Mouse (Mus musculus) small intestine, adult 2 months (tissue): ENCODE results near the gene Arhgef3. TPM values are rescaled to one million over a fixed set of nuclear protein-coding genes. Genes with fewer than 3 reads are reported as not detected.

Experiments used
- H3K27ac ChIP-seq: fragments of 200-500 bp; 2 replicates; pipeline ENCODE4 v1.5.1; 2012; ENCODE audit warnings: low read depth, low read length, control low read depth, inconsistent platforms; ENCODE audit not compliant: insufficient read depth
- H3K27me3 ChIP-seq: fragments of 200-500 bp; 2 replicates; pipeline ENCODE4 v1.6.1; 2012; ENCODE audit warnings: mild to moderate bottlenecking, moderate library complexity, low read length, inconsistent platforms; ENCODE audit not compliant: control insufficient read depth, insufficient read depth
- H3K36me3 ChIP-seq: fragments of 200-500 bp; 2 replicates; pipeline ENCODE4 v1.6.1; 2012; ENCODE audit warnings: mild to moderate bottlenecking, low read length, control low read depth, inconsistent platforms; ENCODE audit not compliant: control insufficient read depth, insufficient read depth
- H3K4me1 ChIP-seq: fragments of 200-500 bp; 2 replicates; pipeline ENCODE4 v1.6.1; 2012; ENCODE audit warnings: low read length, inconsistent platforms, mixed read lengths; ENCODE audit not compliant: control insufficient read depth, insufficient read depth, insufficient read length
- H3K4me3 ChIP-seq: fragments of 200-500 bp; 2 replicates; pipeline ENCODE4 v1.5.1; 2012; ENCODE audit warnings: low read depth, mild to moderate bottlenecking, control low read depth, inconsistent platforms, low read length, moderate library complexity
- CTCF ChIP-seq: fragments of 200-500 bp; IDR thresholded peaks from 2 replicates; pipeline ENCODE4 v1.5.1; 2012; ENCODE audit warnings: low read depth, mild to moderate bottlenecking, control low read depth, inconsistent platforms, low read length, moderate library complexity, mixed read lengths; ENCODE audit not compliant: insufficient replicate concordance, insufficient read length; ENCODE audit errors: extremely low read depth
- POLR2A ChIP-seq: fragments of 200-500 bp; IDR thresholded peaks from 2 replicates; pipeline ENCODE4 v1.6.1; 2012; ENCODE audit warnings: low read depth, mild to moderate bottlenecking, control low read depth, inconsistent platforms, low read length, moderate library complexity
- WGBS: fragments of 180-500 bp; shearing (Covaris S2); methylation state at CpG from one replicate; pipeline ENCODE4 v1.1.7; 2018; 5-methylcytosine and 5-hydroxymethylcytosine counted together
- polyA plus RNA-seq: library from polyadenylated mRNA; depleted of rRNA; stranded (reverse); fragments of >200 nt; gene quantifications from 2 replicates; pipeline ENCODE4 v1.2.3, GENCODE M21; 2012

Gene Arhgef3
- polyA plus RNA-seq, 1 experiment: 7.0 TPM

DNA sequence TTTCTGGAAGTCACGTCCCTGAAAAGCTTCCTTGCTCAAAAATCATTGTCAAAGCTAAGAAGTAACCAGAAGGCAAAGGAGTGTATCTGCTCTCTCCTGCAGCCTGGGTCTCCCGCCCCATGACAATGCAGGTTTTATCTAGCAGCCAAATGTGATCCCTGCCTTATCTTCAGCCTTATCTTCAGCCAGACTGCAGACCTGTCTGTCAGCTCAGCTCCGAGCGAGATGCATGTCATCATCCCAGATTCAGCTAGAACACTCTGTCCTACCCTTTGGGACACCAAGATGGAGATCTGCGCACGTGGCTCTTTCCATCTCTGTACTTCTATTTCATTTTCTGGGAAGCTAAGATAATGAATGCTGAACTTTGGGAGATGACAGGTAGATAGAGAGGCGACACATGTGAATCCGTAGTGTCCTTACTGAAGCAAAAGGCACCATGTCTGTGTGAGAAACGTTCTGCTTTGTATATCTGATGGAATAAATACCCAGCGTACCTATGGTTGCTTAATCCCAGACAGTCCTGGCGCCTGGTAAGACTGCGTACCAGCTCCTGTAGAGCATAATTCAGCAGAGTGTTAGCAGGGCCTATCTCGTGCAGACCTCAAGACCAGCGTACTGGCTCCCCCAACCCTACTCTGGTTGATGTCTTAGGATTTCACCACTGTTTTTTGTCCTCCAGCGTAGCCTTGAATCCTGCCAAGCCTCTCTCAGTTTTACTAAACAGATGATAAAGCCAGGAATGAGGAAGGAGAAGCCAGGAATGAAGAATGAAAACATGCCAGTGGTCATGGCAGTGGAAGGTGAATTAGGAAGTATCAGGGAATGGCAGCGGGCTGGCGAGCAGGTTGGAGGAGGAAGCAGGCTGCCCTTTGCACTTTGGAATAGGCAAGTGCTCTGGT, 235.4 kb downstream of the Arhgef3 start:
- 63% methylated on average over 17 of the region's 17 CpGs for WGBS
- TF ChIP-seq POLR2A: no peak
- no peak for TF ChIP-seq CTCF

DNA sequence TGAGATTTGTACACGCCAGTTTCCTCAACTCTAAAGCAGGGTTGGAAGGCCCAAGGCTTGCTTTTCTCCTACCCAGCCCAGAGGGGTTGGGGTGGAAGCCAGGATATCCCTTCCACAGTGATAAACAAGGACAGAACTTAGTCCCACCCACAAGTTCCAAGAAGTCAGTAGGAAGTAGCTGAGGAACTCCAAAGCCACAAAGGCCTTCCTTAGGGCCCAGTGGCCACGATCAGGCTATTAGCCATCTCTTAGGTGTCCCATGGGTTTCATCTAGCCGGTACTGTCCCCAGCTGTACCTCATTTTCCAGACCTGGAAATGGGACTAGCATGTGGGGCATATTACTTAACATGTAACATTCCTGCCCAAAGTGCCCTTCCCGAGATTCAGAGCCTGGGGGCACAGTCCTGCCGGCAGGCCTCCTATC, 236.4 kb downstream of the Arhgef3 start:
- TF ChIP-seq POLR2A (no peak), CTCF (no peak)
- 53% methylated on average over 5 of the region's 5 CpGs for WGBS
- Histone ChIP-seq H3K4me1 (peaks cover 16% of the 10 kb centered on the region; the same call in 1 of the 2 replicates), H3K4me3 (no peak overlapping the region), H3K27me3 (no peaks in the 10 kb centered on the region), H3K27ac (peak overlapping the region; percentile 94), H3K36me3 (no peaks in the 10 kb centered on the region)

More for the DNA sequence above, 235.4 kb downstream of the Arhgef3 start:
- Histone ChIP-seq H3K36me3 (no peaks in the 10 kb centered on the region), H3K4me1 (peaks cover 16% of the 10 kb centered on the region; the same call in 1 of the 2 replicates), H3K27me3 (no peaks in the 10 kb centered on the region), H3K4me3 (no peak overlapping the region), H3K27ac (peak overlapping the region; percentile 94)

DNA sequence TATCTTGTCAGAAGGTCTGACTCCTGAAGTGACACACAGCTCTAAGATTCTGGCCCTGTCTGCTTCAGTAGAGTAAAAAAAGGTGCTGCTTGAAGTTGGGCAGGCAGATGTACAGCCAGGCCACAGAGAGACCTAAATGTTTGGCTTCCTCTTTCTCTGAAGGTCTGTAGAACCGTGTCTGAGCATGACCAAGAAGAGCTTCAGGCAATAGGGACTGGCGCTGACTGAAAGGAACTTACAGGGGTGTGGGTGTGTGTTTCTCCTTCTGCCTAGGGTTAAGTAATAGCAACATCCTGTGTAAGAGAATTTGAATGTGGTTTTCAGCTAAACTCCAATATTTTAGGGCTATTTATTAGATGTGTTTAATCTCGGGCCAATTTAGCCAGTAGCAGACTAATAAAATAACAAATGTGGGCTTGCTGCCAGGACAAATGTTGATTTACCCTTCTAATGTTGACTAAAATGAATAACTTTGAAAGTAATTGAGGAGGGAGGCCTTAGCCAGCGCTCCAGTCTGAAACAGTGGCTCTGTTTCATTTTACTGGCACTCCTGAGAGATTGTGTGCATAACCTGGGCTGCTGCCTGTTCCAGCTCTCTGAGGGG, 236.9 kb downstream of the Arhgef3 start:
- no peak for TF ChIP-seq CTCF
- no peak for TF ChIP-seq POLR2A
- Histone ChIP-seq H3K4me1 (peaks cover 16% of the 10 kb centered on the region; the same call in 1 of the 2 replicates), H3K27me3 (no peaks in the 10 kb centered on the region), H3K4me3 (no peak overlapping the region), H3K36me3 (no peaks in the 10 kb centered on the region), H3K27ac (peak overlapping the region; percentile 94)
- WGBS: 7% methylated on average over 4 of the region's 4 CpGs

DNA sequence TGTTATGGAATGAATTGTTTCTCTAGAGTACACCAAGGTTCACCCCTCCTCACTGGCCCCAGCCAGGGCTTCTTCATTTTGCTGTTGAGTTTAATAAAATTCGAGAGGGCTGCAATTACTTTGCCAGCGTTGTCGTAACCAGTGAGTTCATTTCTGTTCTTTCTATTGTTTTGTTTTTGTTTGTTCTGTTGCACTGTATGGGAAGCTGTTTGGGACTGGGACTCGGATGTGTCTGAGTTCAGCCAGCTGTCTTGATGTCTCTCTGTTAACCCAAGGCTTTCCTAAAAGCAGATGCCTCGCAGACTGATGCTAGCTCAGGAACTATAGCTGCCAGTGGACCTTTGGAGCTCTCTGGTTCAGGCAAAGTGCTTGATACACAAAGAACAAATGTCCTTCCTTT, 237.8 kb downstream of the Arhgef3 start:
- WGBS: 74% methylated on average over 5 of the region's 5 CpGs
- TF ChIP-seq POLR2A (no peak), CTCF (no peak)

DNA sequence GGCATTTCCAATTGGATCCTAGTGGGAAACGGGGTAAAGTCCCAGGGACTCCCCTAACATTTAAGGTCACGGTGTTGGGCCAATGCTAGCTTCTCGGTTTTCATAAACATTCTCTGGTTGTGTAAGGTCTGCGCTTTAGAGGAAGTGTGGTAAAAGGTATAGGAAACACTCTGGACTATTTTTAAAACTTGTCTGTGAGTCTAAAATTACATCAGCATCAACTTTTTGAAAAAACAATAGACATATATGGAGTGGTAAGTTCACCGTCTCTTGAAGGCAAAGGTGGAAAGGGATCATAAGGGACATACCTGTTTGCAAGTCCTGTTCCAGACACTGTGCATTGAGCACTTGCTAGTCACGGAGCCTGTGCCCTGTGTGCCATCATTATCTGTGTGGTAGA, 240.5 kb downstream of the Arhgef3 start:
- peak overlapping the region; percentile 52 for H3K27ac ChIP-seq
- WGBS: 84% methylated on average over 6 of the region's 6 CpGs

More for the DNA sequence above, 237.8 kb downstream of the Arhgef3 start:
- Histone ChIP-seq H3K27me3 (no peaks in the 10 kb centered on the region), H3K4me1 (peaks cover 16% of the 10 kb centered on the region; the same call in 1 of the 2 replicates), H3K27ac (0 out of 2 replicates have a peak overlapping the region, but pooled peaks have one; percentile 28), H3K36me3 (no peaks in the 10 kb centered on the region), H3K4me3 (no peak overlapping the region)

DNA sequence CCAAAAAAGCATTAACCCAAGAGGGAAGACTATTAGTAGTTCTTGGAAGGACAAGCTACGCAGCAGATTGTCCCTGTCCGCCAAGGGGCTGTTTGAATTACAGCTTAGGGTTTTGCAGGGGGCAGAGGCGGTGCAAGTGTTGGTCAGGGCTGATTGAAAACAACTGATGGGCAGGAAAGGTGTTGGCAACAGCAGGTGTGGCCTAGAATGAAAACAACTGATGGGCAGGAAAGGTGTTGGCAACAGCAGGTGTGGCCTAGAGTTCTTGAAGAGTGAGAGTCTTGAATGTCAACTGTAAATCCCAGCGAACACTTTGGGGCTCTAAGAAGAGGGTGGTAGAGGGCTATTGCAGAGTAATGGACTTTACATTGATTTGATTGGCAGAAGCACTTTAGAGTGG, 241.2 kb downstream of the Arhgef3 start:
- Histone ChIP-seq H3K27ac (peak overlapping the region; percentile 52; the same call in 1 of the 2 replicates), H3K36me3 (no peaks in the 10 kb centered on the region), H3K4me1 (peaks cover 5% of the 10 kb centered on the region; the same call in 1 of the 2 replicates), H3K4me3 (no peak overlapping the region), H3K27me3 (no peaks in the 10 kb centered on the region)
- WGBS: 79% methylated on average over 4 of the region's 4 CpGs
- no peak for TF ChIP-seq POLR2A
- TF ChIP-seq CTCF: no peak

More for the DNA sequence above, 240.5 kb downstream of the Arhgef3 start:
- no peaks in the 10 kb centered on the region for H3K27me3 ChIP-seq
- H3K4me1 ChIP-seq: peaks cover 10% of the 10 kb centered on the region; the same call in 1 of the 2 replicates
- H3K36me3 ChIP-seq: no peaks in the 10 kb centered on the region
- no peak overlapping the region for H3K4me3 ChIP-seq
- TF ChIP-seq CTCF (no peak), POLR2A (no peak)

DNA sequence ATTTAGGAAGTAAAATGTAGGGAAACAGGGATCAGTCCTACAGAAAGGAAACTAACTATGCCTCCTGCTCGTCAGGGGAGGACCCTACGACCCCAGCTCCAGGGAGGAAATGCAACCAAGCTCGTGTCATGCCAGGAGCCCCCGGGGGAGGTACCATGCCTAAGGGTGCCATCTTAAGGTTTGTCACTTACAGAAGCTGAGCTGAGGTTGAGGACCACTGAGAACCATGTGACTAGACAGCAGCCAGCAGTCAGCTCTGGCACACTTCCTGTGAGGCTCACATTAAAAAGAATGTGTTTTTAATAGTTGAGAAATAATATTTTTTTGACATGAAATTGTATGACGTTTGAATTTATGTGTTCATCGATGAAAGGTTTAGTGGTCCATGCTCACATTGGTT, 242.4 kb downstream of the Arhgef3 start:
- TF ChIP-seq CTCF: no peak
- no peak for TF ChIP-seq POLR2A
- WGBS: 74% methylated on average over 6 of the region's 6 CpGs
- Histone ChIP-seq H3K27me3 (no peaks in the 10 kb centered on the region), H3K4me1 (no peaks in the 10 kb centered on the region; the same call in 1 of the 2 replicates), H3K27ac (no peak overlapping the region), H3K4me3 (no peak overlapping the region), H3K36me3 (no peaks in the 10 kb centered on the region)
